Comparison of ENCODE assay signal across 9 mouse cellular contexts in genomic region chr14:19733490-19734282, GRCm38 (mm10). TPM values are rescaled to one million over a fixed set of nuclear protein-coding genes. Genes with fewer than 3 reads are reported as not detected.
DNase-seq lines count a peak whose midpoint lies in the region; ATAC-seq and TF ChIP-seq lines count a peak whose summit lies in the region.
"Had no signal": no experiment of that assay in that cellular context is flagged by ENCODE, and none has a peak within 500 bp of the region (broad histone marks: within the 10 kb centered on the region; RNA-seq: fewer than 3 reads in every experiment).

No protein-coding gene starts in this region.

- DNase-seq in hindbrain, embryonic 10.5 days (ENCODE audit: low spot score): no peak
- peak; percentile 36 for DNase-seq in gastrocnemius, postnatal 25 days
- peak; percentile 56 for DNase-seq in kidney, postnatal 0 days (ENCODE audit: low spot score)
- DNase-seq in layer of hippocampus, adult 2 months (ENCODE audit: low spot score in 2 of 2): no peak
- DNase-seq in left cerebral cortex, adult 18-20 months (ENCODE audit: low spot score in 2 of 2): no peak
- DNase-seq: cerebellum, postnatal 36 days had no signal

- H3K27ac ChIP-seq in hindbrain, embryonic 13.5 days: peak overlapping the region; percentile 30; the same call in 1 of the 2 replicates
- H3K27ac ChIP-seq in hindbrain, embryonic 10.5 days: no peak overlapping the region
- H3K27ac ChIP-seq in kidney, postnatal 0 days: peak overlapping the region; percentile 43; the same call in 1 of the 2 replicates
- H3K27ac ChIP-seq in layer of hippocampus, adult 2 months: no peak overlapping the region

- no peak overlapping the region for H3K9ac ChIP-seq in hindbrain, embryonic 13.5 days
- no peak overlapping the region for H3K9ac ChIP-seq in kidney, postnatal 0 days (ENCODE audit: low read depth, low read length)

- no peak overlapping the region for H3K4me3 ChIP-seq in hindbrain, embryonic 13.5 days
- H3K4me3 ChIP-seq in hindbrain, embryonic 10.5 days: no peak overlapping the region
- no peak overlapping the region for H3K4me3 ChIP-seq in kidney, postnatal 0 days (replicated peaks; ENCODE audit: low read depth, low read length)
- H3K4me3 ChIP-seq in layer of hippocampus, adult 2 months: no peak overlapping the region

- H3K27me3 ChIP-seq in hindbrain, embryonic 13.5 days: no peaks in the 10 kb centered on the region
- no peaks in the 10 kb centered on the region for H3K27me3 ChIP-seq in hindbrain, embryonic 10.5 days (ENCODE audit: insufficient read depth, poor library complexity, severe bottlenecking)
- no peaks in the 10 kb centered on the region for H3K27me3 ChIP-seq in kidney, postnatal 0 days (ENCODE audit: insufficient read depth, low read length)

- TF ChIP-seq CTCF in kidney, postnatal 0 days (IDR thresholded peaks at IDR 0.05; ENCODE audit: low read depth): no peak
- no peak for TF ChIP-seq CTCF in layer of hippocampus, adult 2 months (conservative IDR thresholded peaks at IDR 0.05)

- H3K9me3 ChIP-seq in hindbrain, embryonic 13.5 days: no peaks in the 10 kb centered on the region
- H3K9me3 ChIP-seq in hindbrain, embryonic 10.5 days: no peaks in the 10 kb centered on the region
- no peaks in the 10 kb centered on the region for H3K9me3 ChIP-seq in kidney, postnatal 0 days (replicated peaks; ENCODE audit: low read length)

- no peaks in the 10 kb centered on the region for H3K36me3 ChIP-seq in hindbrain, embryonic 13.5 days
- H3K36me3 ChIP-seq in hindbrain, embryonic 10.5 days: no peaks in the 10 kb centered on the region
- no peaks in the 10 kb centered on the region for H3K36me3 ChIP-seq in kidney, postnatal 0 days (ENCODE audit: insufficient read depth, low read length)

- 64% methylated on average over 4 of the region's 4 CpGs for WGBS in hindbrain, embryonic 13.5 days
- 84% methylated on average over 4 of the region's 4 CpGs for WGBS in hindbrain, embryonic 10.5 days
- WGBS in kidney, postnatal 0 days: 45% methylated on average over 4 of the region's 4 CpGs

- peaks cover 22% of the 10 kb centered on the region for H3K4me1 ChIP-seq in hindbrain, embryonic 13.5 days (replicated peaks)
- H3K4me1 ChIP-seq in hindbrain, embryonic 10.5 days (replicated peaks): peaks cover 19% of the 10 kb centered on the region
- peaks cover 8% of the 10 kb centered on the region for H3K4me1 ChIP-seq in kidney, postnatal 0 days (replicated peaks; ENCODE audit: insufficient read depth, low read length)

- H3K4me2 ChIP-seq in hindbrain, embryonic 13.5 days: no peak overlapping the region
- H3K4me2 ChIP-seq in kidney, postnatal 0 days (ENCODE audit: low read length): no peak overlapping the region

- no peak for ATAC-seq in hindbrain, embryonic 13.5 days (ENCODE audit: low FRiP score)
- ATAC-seq in kidney, postnatal 0 days (replicated peaks; ENCODE audit: low FRiP score, low read depth): peak; percentile 30; the same call in 1 of the 2 replicates
- ATAC-seq in neutrophil, adult 5-6 weeks (ENCODE audit: extremely low read depth, insufficient number of reproducible peaks, low FRiP score, poor library complexity, severe bottlenecking): peak; percentile 6; the same call in 1 of the 2 replicates
- ATAC-seq in cerebellum, adult (ENCODE audit: insufficient number of reproducible peaks, low FRiP score, low TSS enrichment): no peak

RNA-seq across cellular contexts. Expression of gene Nid2, which starts 17.4 kb away (rescaled TPM):
- 46.6 and 47.4 TPM in 2 replicates for polyA plus RNA-seq in hindbrain, embryonic 13.5 days (2015; fragmentation: Nextera tagmentation; extraction: Ambion mirVana)
- 52.3 and 53.2 TPM in 2 replicates for polyA plus RNA-seq in hindbrain, embryonic 10.5 days (2016; fragmentation: Nextera tagmentation; extraction: Ambion mirVana)
- 10 to 100 TPM; 13.5 to 14.9 TPM for total RNA-seq in gastrocnemius, postnatal 25 days (2021)
- polyA plus RNA-seq in kidney, postnatal 0 days (2015; fragmentation: Nextera tagmentation; extraction: Ambion mirVana): 65.3 and 71.0 TPM in 2 replicates
- 0.25 TPM in 1 of 2 replicates, not detected in the other for total RNA-seq in neutrophil, adult 5-6 weeks (2017)
- 1 to 10 TPM; 1.4 to 2.3 TPM for total RNA-seq in layer of hippocampus, adult 2 months (2021)
- total RNA-seq in left cerebral cortex, adult 18-20 months (2021): 1 to 10 TPM; 1.8 to 2.1 TPM

Comparison
In these comparisons a context has a peak if more than half of its experiments do, and no peak if none do; other contexts are left out.
1. H3K27ac ChIP-seq: peak in hindbrain, embryonic 13.5 days (single experiment) and kidney, postnatal 0 days (single experiment); none in hindbrain, embryonic 10.5 days (single experiment) and layer of hippocampus, adult 2 months (single experiment).
2. ATAC-seq: peak in kidney, postnatal 0 days (single experiment) and neutrophil, adult 5-6 weeks (single experiment); none in hindbrain, embryonic 13.5 days (single experiment) and cerebellum, adult (single experiment).
3. DNase-seq: peak in gastrocnemius, postnatal 25 days (single experiment) and kidney, postnatal 0 days (single experiment); none in hindbrain, embryonic 10.5 days (single experiment), layer of hippocampus, adult 2 months (0 of 2) and left cerebral cortex, adult 18-20 months (0 of 2).
4. RNA of gene Nid2, which starts 17.4 kb away (total RNA-seq): 13.5 to 14.9 TPM in gastrocnemius, postnatal 25 days; 1.4 to 2.3 TPM in layer of hippocampus, adult 2 months, 1.8 to 2.1 TPM in left cerebral cortex, adult 18-20 months and 0.25 TPM in neutrophil, adult 5-6 weeks; every median in the first group is over 4 times any median in the second.